Mouse (Mus musculus) heart, postnatal 36 days (tissue): Measurements from ENCODE around the gene Vmn1r199. TPM values are rescaled to one million over a fixed set of nuclear protein-coding genes. Genes with fewer than 3 reads are reported as not detected.
"Not testable (repeated sequence)": the region's sequence is repeated elsewhere in the genome, so short reads cannot be mapped to it uniquely, and the experiment has no call there.

ENCODE experiments used
- DNase-seq, 2 experiments: peaks; one replicate each; pipeline ENCODE4 v3.0.0; 2021 to 2022
- intact Hi-C: fragments of 180-260 bp; cut with DNase I; formaldehyde crosslinking; loops from one replicate; pipeline ENCODE4 v1.15.1; 2025
- total RNA-seq, 2 experiments: library from RNA; stranded (reverse); gene quantifications; 2 replicates each; pipeline ENCODE4 v1.2.3; 2021

The Vmn1r199 gene
- not detected for total RNA-seq

- intact Hi-C loops, result no loop called here
- DNase-seq, result no peak
These were observed at the start of gene Vmn1r199 for GRCm38 (mm10) chr13:22379518-22379917. Vmn1r199 (plus strand) TSS chr13:22379818.

- intact Hi-C loops, result no loop called here
- no peak for DNase-seq
These were observed 46.3 kb upstream of the Vmn1r199 start for GRCm38 (mm10) chr13:22333269-22333668.

- no peak for DNase-seq
- intact Hi-C loops, result no loop called here
These were observed 44.1 kb upstream of the Vmn1r199 start for GRCm38 (mm10) chr13:22335565-22335964.

GRCm38 (mm10) chr13:22350064-22350463 lies 29.6 kb upstream of the Vmn1r199 start, which contains the start of gene Vmn1r198:
Vmn1r198 (plus strand) TSS chr13:22350364.
- intact Hi-C loops, result no loop called here
- no peak for DNase-seq

- DNase-seq, result no peak
- intact Hi-C loops, result no loop called here
These were observed 28.8 kb upstream of the Vmn1r199 start for GRCm38 (mm10) chr13:22350813-22351212.

- intact Hi-C loops, DNase-seq: not testable (repeated sequence)
These were observed 1.5 kb downstream of the Vmn1r199 start for GRCm38 (mm10) chr13:22381128-22381527.

GRCm38 (mm10) chr13:22383401-22383800 lies 3.8 kb downstream of the Vmn1r199 start:
- no peak for DNase-seq
- intact Hi-C loops, result no loop called here

GRCm38 (mm10) chr13:22387050-22387449 lies 7.4 kb downstream of the Vmn1r199 start:
- intact Hi-C loops, result no loop called here
- DNase-seq, result no peak

GRCm38 (mm10) chr13:22390073-22390472 lies 10.5 kb downstream of the Vmn1r199 start, which contains the start of gene Vmn1r200:
Vmn1r200 (plus strand) TSS chr13:22390373.
- intact Hi-C loops, result no loop called here
- DNase-seq, result no peak

- DNase-seq, result no peak
- intact Hi-C loops, result no loop called here
These were observed 23.4 kb downstream of the Vmn1r199 start for GRCm38 (mm10) chr13:22402978-22403377.

Other genes starting within 250 kb of the Vmn1r199 start
- gene Vmn1r191, start 195.8 kb upstream of the Vmn1r199 start, total RNA-seq, result not detected
- gene Vmn1r192, start 188.7 kb upstream of the Vmn1r199 start, total RNA-seq, result not detected
- not detected for gene Vmn1r193, start 156.7 kb upstream of the Vmn1r199 start, total RNA-seq
- not detected for gene Vmn1r194, start 135.6 kb upstream of the Vmn1r199 start, total RNA-seq
- not detected for gene Vmn1r195, start 109.3 kb upstream of the Vmn1r199 start, total RNA-seq
- gene Vmn1r196, start 89.9 kb upstream of the Vmn1r199 start, total RNA-seq, result not detected
- gene Vmn1r197, start 55.2 kb upstream of the Vmn1r199 start, total RNA-seq, result not detected
- not detected for gene Vmn1r198, start 29.5 kb upstream of the Vmn1r199 start, total RNA-seq
- gene Vmn1r200, start 10.6 kb downstream of the Vmn1r199 start, total RNA-seq, result not detected
- not detected for gene Vmn1r201, start 92.1 kb downstream of the Vmn1r199 start, total RNA-seq
- gene Vmn1r202, start 125.6 kb downstream of the Vmn1r199 start, total RNA-seq, result not detected
- gene Vmn1r203, start 138.3 kb downstream of the Vmn1r199 start, total RNA-seq, result not detected
- not detected for gene Vmn1r204, start 173.4 kb downstream of the Vmn1r199 start, total RNA-seq
- not detected for gene Vmn1r205, start 213.2 kb downstream of the Vmn1r199 start, total RNA-seq
- not detected for gene Vmn1r206, start 244.4 kb downstream of the Vmn1r199 start, total RNA-seq